Mouse (Mus musculus) lung, postnatal 25 days (tissue): ENCODE measurements around the gene Klhdc4.

Experiments used
- DNase-seq: peaks from one replicate; pipeline ENCODE4 v3.0.0; 2022; ENCODE audit warnings: low spot score

Gene Klhdc4

GRCm38 (mm10) chr8:121829048-121829776 lies at the start of gene Klhdc4:
Gene Klhdc4, minus strand, starts transcription at chr8:121829569.
- peak; percentile 83 for DNase-seq

GRCm38 (mm10) chr8:121877828-121878480 lies 48.6 kb upstream of the Klhdc4 start:
- DNase-seq, result peak; percentile 35

- DNase-seq, result peak; percentile 43
These were observed 47.8 kb upstream of the Klhdc4 start for GRCm38 (mm10) chr8:121877212-121877611.

GRCm38 (mm10) chr8:121875517-121875916 lies 46.1 kb upstream of the Klhdc4 start:
- DNase-seq, result no peak

- no peak for DNase-seq
These were observed 45.7 kb upstream of the Klhdc4 start for GRCm38 (mm10) chr8:121875045-121875444.

GRCm38 (mm10) chr8:121874031-121874430 lies 44.7 kb upstream of the Klhdc4 start:
- peak; percentile 66 for DNase-seq

GRCm38 (mm10) chr8:121871833-121872440 lies 42.6 kb upstream of the Klhdc4 start:
- no peak for DNase-seq

- no peak for DNase-seq
These were observed 40.8 kb upstream of the Klhdc4 start for GRCm38 (mm10) chr8:121870190-121870589.

GRCm38 (mm10) chr8:121868896-121869295 lies 39.5 kb upstream of the Klhdc4 start:
- DNase-seq, result no peak

GRCm38 (mm10) chr8:121868196-121868595 lies 38.8 kb upstream of the Klhdc4 start:
- no peak for DNase-seq

GRCm38 (mm10) chr8:121865356-121865755 lies 36.0 kb upstream of the Klhdc4 start:
- DNase-seq, result no peak

- DNase-seq, result no peak
These were observed 32.6 kb upstream of the Klhdc4 start for GRCm38 (mm10) chr8:121861806-121862548.

GRCm38 (mm10) chr8:121861276-121861675 lies 31.9 kb upstream of the Klhdc4 start:
- peak; percentile 30 for DNase-seq

GRCm38 (mm10) chr8:121857747-121858146 lies 28.4 kb upstream of the Klhdc4 start:
- no peak for DNase-seq

- DNase-seq, result no peak
These were observed 28.0 kb upstream of the Klhdc4 start for GRCm38 (mm10) chr8:121857331-121857730.

GRCm38 (mm10) chr8:121856071-121856746 lies 26.8 kb upstream of the Klhdc4 start:
- DNase-seq, result no peak

GRCm38 (mm10) chr8:121853586-121853985 lies 24.2 kb upstream of the Klhdc4 start:
- no peak for DNase-seq

GRCm38 (mm10) chr8:121852464-121852863 lies 23.1 kb upstream of the Klhdc4 start:
- no peak for DNase-seq

GRCm38 (mm10) chr8:121851716-121852115 lies 22.3 kb upstream of the Klhdc4 start:
- DNase-seq, result no peak

GRCm38 (mm10) chr8:121850821-121851470 lies 21.6 kb upstream of the Klhdc4 start:
- peak; percentile 95 for DNase-seq

- no peak for DNase-seq
These were observed 21.1 kb upstream of the Klhdc4 start for GRCm38 (mm10) chr8:121850436-121850820.
